Mouse (Mus musculus) liver, postnatal 0 days (tissue): Measurements from ENCODE around the gene Tnk2. TPM values are rescaled to one million over a fixed set of nuclear protein-coding genes. Genes with fewer than 3 reads are reported as not detected.

Source experiments
- ATAC-seq: fragments of 200-750 bp; cut with Nextera tagmentation; 2 replicates; pipeline ENCODE4 v1.8.0; 2017; ENCODE audit warnings: mild to moderate bottlenecking, moderate library complexity
- DNase-seq: peaks from one replicate; pipeline ENCODE4 v3.0.0-alpha.2; 2016
- H3K27ac ChIP-seq: fragments of 300-500 bp; sonication (generic); 2 replicates; pipeline ENCODE4 v1.5.1; 2014; ENCODE audit warnings: antibody characterized with exemption, moderate library complexity, mild to moderate bottlenecking, low read depth
- H3K27me3 ChIP-seq: fragments of 300-500 bp; sonication (generic); 2 replicates; pipeline ENCODE4 v1.6.1; 2014; ENCODE audit warnings: low read length, control low read depth, mixed read lengths; ENCODE audit not compliant: insufficient read depth
- H3K36me3 ChIP-seq: fragments of 300-500 bp; sonication (generic); replicated peaks from 2 replicates; pipeline ENCODE4 v1.6.1; 2014; ENCODE audit warnings: mild to moderate bottlenecking, control low read depth, low read length, moderate library complexity, mixed read lengths; ENCODE audit not compliant: insufficient read depth
- H3K4me1 ChIP-seq: fragments of 300-500 bp; sonication (generic); 2 replicates; pipeline ENCODE4 v1.6.1; 2014; ENCODE audit warnings: antibody characterized with exemption, mild to moderate bottlenecking, control low read depth; ENCODE audit not compliant: insufficient read depth
- H3K4me2 ChIP-seq: fragments of 300-500 bp; sonication (generic); 2 replicates; pipeline ENCODE4 v1.6.1; 2014; ENCODE audit warnings: low read depth, mild to moderate bottlenecking, low read length, moderate library complexity, mixed read lengths
- H3K4me3 ChIP-seq: fragments of 300-500 bp; sonication (generic); 2 replicates; pipeline ENCODE4 v1.5.1; 2014; ENCODE audit warnings: low read depth, low read length
- H3K9ac ChIP-seq: fragments of 300-500 bp; sonication (generic); replicated peaks from 2 replicates; pipeline ENCODE4 v1.6.1; 2014; ENCODE audit warnings: mild to moderate bottlenecking, moderate library complexity
- H3K9me3 ChIP-seq: fragments of 300-500 bp; sonication (generic); 2 replicates; pipeline ENCODE4 v1.6.1; 2016; ENCODE audit warnings: mild to moderate bottlenecking, control low read depth, low read length, mixed read lengths
- CTCF ChIP-seq: sonication (generic); IDR thresholded peaks from 2 replicates; pipeline ENCODE4 v1.5.1; 2016; ENCODE audit warnings: antibody characterized with exemption, low read depth
- EP300 ChIP-seq: IDR thresholded peaks from 2 replicates; pipeline ENCODE4 v1.6.1; 2016; ENCODE audit warnings: antibody characterized with exemption, low read depth, mild to moderate bottlenecking
- WGBS: fragments of 180-500 bp; shearing (Covaris S2); extraction: QIAGEN DNeasy Blood & Tissue Kit; methylation state at CpG from one replicate; pipeline ENCODE4 v1.1.7; 2014; ENCODE audit not compliant: insufficient replicate concordance; 5-methylcytosine and 5-hydroxymethylcytosine counted together
- polyA plus RNA-seq: library from polyadenylated mRNA; unstranded; fragments of >200 nt; fragmentation: Nextera tagmentation; extraction: Ambion mirVana; gene quantifications from 2 replicates; pipeline ENCODE4 v1.2.1, GENCODE M21; 2015

Gene Tnk2
- polyA plus RNA-seq, 1 experiment from 2014 or later: 3.5 TPM

GRCm38 (mm10) chr16:32705606-32706005 is 61.9 kb downstream of the Tnk2 start:
- no peaks in the 10 kb centered on the region for H3K27me3 ChIP-seq
- H3K36me3 ChIP-seq: no peaks in the 10 kb centered on the region
- no peak overlapping the region for H3K9ac ChIP-seq
- H3K4me3 ChIP-seq: no peak overlapping the region
- WGBS: 90% methylated on average over 3 of the region's 3 CpGs
- H3K27ac ChIP-seq: no peak overlapping the region
- H3K4me1 ChIP-seq: peaks cover 10% of the 10 kb centered on the region
- no peak for ATAC-seq
- no peaks in the 10 kb centered on the region for H3K9me3 ChIP-seq
- H3K4me2 ChIP-seq: no peak overlapping the region
- no peak for DNase-seq
- TF ChIP-seq EP300 (no peak), CTCF (peak; percentile 41)

DNA sequence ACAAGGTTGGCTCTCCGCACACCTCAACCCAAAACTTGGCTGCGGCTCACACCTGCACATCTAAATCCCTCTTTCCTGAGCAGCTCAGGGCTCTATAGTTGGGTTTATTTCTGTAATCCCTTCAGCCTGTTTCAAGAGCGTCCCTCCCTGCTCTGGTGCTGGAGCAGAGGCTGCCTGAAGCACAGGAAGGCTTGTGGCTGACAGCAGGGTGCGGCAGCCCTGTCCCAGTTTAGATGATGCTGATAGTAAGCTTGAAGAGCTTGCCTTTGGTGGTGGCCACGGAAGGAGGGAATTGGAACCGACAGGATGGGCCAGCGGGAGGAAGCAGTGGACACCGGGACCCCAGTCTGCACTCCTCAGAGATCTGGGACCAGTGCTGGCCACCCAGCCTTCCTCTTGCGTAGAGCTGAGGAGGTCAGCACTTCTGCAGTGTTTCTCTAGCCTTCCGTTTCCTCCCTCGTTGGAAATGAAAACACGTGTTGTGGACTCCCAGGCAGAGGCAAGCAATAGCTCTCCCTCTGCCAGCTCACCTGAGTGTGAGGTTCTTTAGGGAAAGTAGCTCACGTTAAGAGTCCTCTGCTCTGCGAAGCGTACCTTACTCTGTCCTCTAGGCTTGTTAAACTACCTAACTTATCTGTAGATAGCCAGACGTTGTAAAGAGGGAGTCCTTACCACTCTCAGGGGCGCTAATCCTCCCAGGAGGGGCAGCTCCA is 63.6 kb downstream of the Tnk2 start:
- H3K27ac ChIP-seq: no peak overlapping the region
- TF ChIP-seq EP300 (no peak), CTCF (no peak)
- H3K9me3 ChIP-seq: no peaks in the 10 kb centered on the region
- no peak overlapping the region for H3K4me2 ChIP-seq
- WGBS: 43% methylated on average over 17 of the region's 17 CpGs
- ATAC-seq (no peak), DNase-seq (no peak)
- H3K27me3 ChIP-seq: no peaks in the 10 kb centered on the region
- no peak overlapping the region for H3K4me3 ChIP-seq
- H3K4me1 ChIP-seq: peaks cover 10% of the 10 kb centered on the region
- H3K36me3 ChIP-seq: no peaks in the 10 kb centered on the region
- H3K9ac ChIP-seq: no peak overlapping the region

DNA sequence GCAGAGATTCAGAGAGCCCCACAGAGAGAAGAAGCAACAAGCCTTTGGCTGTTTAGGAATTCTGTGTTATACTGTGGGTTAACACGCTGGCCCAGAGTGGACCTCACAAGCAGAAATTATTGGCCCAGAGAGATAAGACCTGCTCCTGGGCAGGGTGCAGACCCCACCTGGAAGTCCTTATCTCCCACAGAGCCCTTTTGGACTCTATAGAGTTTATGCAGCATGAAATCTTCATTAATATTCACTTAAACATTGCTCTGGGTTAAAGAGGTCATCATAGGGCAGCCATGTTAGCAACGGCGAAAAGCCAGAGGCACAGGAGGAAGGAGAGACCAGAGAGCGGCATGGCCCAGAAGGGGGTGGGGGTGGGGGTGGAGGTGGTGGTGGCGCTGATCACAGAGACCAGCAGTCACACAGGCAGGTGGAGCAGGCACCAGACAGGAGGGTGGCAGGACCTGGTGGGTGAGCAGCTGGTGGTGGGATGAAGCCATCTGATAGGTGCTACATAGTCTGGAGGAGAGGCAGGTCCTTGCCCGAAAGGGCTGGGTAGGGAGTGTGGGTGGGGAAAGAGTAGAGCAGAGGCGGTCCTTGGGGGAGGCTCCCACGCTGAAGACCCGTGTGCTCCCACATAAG is 64.3 kb downstream of the Tnk2 start:
- H3K9ac ChIP-seq: no peak overlapping the region
- TF ChIP-seq CTCF (no peak), EP300 (no peak)
- DNase-seq (no peak), ATAC-seq (no peak)
- no peaks in the 10 kb centered on the region for H3K9me3 ChIP-seq
- H3K4me3 ChIP-seq: no peak overlapping the region
- no peaks in the 10 kb centered on the region for H3K27me3 ChIP-seq
- no peak overlapping the region for H3K4me2 ChIP-seq
- no peaks in the 10 kb centered on the region for H3K36me3 ChIP-seq
- peaks cover 10% of the 10 kb centered on the region for H3K4me1 ChIP-seq
- 52% methylated on average over 9 of the region's 9 CpGs for WGBS
- no peak overlapping the region for H3K27ac ChIP-seq

DNA sequence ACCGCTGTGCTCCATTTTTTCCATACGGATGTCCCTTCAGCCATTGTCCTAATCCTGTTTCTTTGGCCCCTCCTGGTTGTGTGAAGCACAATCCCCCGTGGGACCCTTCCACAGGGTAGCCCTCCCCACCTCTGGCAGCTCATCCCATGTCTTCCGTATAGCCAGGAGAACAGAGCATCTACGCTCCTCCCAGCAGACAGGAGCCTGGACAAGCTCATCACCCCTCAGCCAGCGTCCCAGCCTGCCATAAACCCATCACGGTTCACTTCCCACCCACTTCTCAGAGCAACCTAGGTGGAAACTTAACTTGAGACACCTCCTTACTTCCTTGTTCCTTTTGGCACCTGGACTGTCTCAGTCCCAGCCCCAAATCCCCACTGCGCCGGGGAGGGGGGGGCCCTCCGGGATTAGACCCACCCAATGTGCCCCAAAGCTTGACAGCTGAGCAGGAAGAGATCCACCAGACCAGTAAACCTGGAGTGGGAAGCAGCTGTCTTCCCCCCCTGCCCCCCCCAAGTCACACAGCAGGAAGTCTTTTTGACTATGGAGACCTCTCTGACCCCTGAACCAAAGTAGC is 64.9 kb downstream of the Tnk2 start:
- Histone ChIP-seq H3K4me2 (no peak overlapping the region), H3K27me3 (no peaks in the 10 kb centered on the region), H3K9ac (no peak overlapping the region), H3K27ac (no peak overlapping the region), H3K36me3 (no peaks in the 10 kb centered on the region), H3K4me3 (no peak overlapping the region), H3K4me1 (peaks cover 10% of the 10 kb centered on the region), H3K9me3 (no peaks in the 10 kb centered on the region)
- WGBS: 76% methylated on average over 10 of the region's 10 CpGs
- TF ChIP-seq CTCF: no peak
- TF ChIP-seq EP300: no peak
- ATAC-seq: no peak
- no peak for DNase-seq

DNA sequence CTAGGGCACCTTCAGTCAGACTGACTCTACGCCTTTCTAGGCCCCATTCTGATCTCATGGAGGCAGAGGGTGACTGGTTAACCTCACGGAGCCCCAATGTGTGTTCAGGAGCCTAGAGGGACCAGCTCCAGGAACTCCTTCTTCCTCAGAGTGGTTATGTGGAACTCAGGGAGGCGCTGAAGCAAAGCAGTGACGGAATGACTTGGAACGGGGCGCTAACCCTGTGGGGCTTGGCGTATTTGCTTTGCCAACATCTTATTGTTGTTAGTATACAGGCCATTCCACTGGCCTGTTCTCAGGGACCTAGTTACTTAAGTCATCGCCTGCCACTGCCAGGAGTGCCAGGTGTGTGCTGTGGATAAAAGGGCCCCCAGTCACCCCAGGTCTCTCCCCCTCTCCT is 65.4 kb downstream of the Tnk2 start:
- H3K4me1 ChIP-seq: peaks cover 9% of the 10 kb centered on the region
- H3K36me3 ChIP-seq: no peaks in the 10 kb centered on the region
- WGBS: 90% methylated on average over 8 of the region's 8 CpGs
- no peaks in the 10 kb centered on the region for H3K27me3 ChIP-seq
- H3K9ac ChIP-seq: no peak overlapping the region
- no peaks in the 10 kb centered on the region for H3K9me3 ChIP-seq
- no peak overlapping the region for H3K4me2 ChIP-seq
- DNase-seq (no peak), ATAC-seq (no peak)
- H3K4me3 ChIP-seq: no peak overlapping the region
- H3K27ac ChIP-seq: no peak overlapping the region
- no peak for TF ChIP-seq CTCF
- no peak for TF ChIP-seq EP300

GRCm38 (mm10) chr16:32710426-32711070 is 66.9 kb downstream of the Tnk2 start:
- WGBS: 52% methylated on average over 14 of the region's 14 CpGs
- H3K27ac ChIP-seq: no peak overlapping the region
- no peak overlapping the region for H3K4me2 ChIP-seq
- H3K27me3 ChIP-seq: no peaks in the 10 kb centered on the region
- ATAC-seq (no peak), DNase-seq (no peak)
- peaks cover 11% of the 10 kb centered on the region for H3K4me1 ChIP-seq
- no peaks in the 10 kb centered on the region for H3K36me3 ChIP-seq
- no peak overlapping the region for H3K9ac ChIP-seq
- TF ChIP-seq EP300 (no peak), CTCF (no peak)
- no peak overlapping the region for H3K4me3 ChIP-seq
- H3K9me3 ChIP-seq: no peaks in the 10 kb centered on the region
